Mouse (Mus musculus) CH12.LX (cell line): ENCODE results near the gene Rpusd2. TPM values are rescaled to one million over a fixed set of nuclear protein-coding genes. Genes with fewer than 3 reads are reported as not detected.
A peak's percentile ranks its signal among the peaks of the same experiment; 100 is the strongest.
"Not testable (repeated sequence)": the region's sequence is repeated elsewhere in the genome, so short reads cannot be mapped to it uniquely, and the experiment has no call there.

Experiments used
- DNase-seq: peaks from one replicate; pipeline ENCODE4 v3.0.0-alpha.2; 2013; ENCODE audit errors: extremely low read depth
- H3K27ac ChIP-seq: 2 replicates; pipeline ENCODE4 v1.5.1; 2012; ENCODE audit warnings: low read depth, mild to moderate bottlenecking, control low read depth, moderate library complexity; ENCODE audit not compliant: insufficient read depth
- H3K27me3 ChIP-seq: replicated peaks from 2 replicates; pipeline ENCODE3; 2012; ENCODE audit warnings: inconsistent platforms
- H3K36me3 ChIP-seq, 2 experiments: replicated peaks in 1 of 2; 2 replicates each; pipeline versions ENCODE3 to v1.6.1; 2012; ENCODE audit warnings: inconsistent platforms in 1 of 2, low read length in 1 of 2, mild to moderate bottlenecking in 1 of 2, mixed read lengths in 1 of 2, moderate library complexity in 1 of 2; ENCODE audit not compliant: control insufficient read depth in 1 of 2, insufficient read depth in 1 of 2
- H3K4me1 ChIP-seq, 2 experiments: 2 replicates each; pipeline ENCODE4 v1.6.1; 2012; ENCODE audit warnings: inconsistent platforms in 1 of 2, moderate library complexity in 1 of 2; ENCODE audit not compliant: insufficient read depth in 2 of 2, control insufficient read depth in 1 of 2
- H3K4me2 ChIP-seq: 2 replicates; pipeline ENCODE4 v1.6.1; 2012; ENCODE audit warnings: low read depth, mild to moderate bottlenecking, control low read depth; ENCODE audit not compliant: poor library complexity, insufficient read depth, severe bottlenecking
- H3K4me3 ChIP-seq, 3 experiments: fragments of 150-350 bp in 1 of 3; sonication (generic) in 1 of 3; replicated peaks in 1 of 3; 2 replicates each; pipeline versions ENCODE3 to v1.5.1; 2011 to 2012; ENCODE audit warnings: low read depth in 2 of 3, low read length in 2 of 3, mild to moderate bottlenecking in 2 of 3, moderate library complexity in 2 of 3, control low read depth in 1 of 3, improper control_type of control experiment in 1 of 3, inconsistent platforms in 1 of 3, mixed read lengths in 1 of 3; ENCODE audit not compliant: poor library complexity in 1 of 3
- H3K79me2 ChIP-seq: replicated peaks from 2 replicates; pipeline ENCODE4 v1.6.1; 2012; ENCODE audit warnings: mild to moderate bottlenecking, moderate library complexity; ENCODE audit not compliant: control insufficient read depth, poor library complexity, insufficient read depth, severe bottlenecking; ENCODE audit errors: extremely low read depth
- H3K9ac ChIP-seq: 2 replicates; pipeline ENCODE4 v1.6.1; 2012; ENCODE audit warnings: low read depth, mild to moderate bottlenecking, control low read depth, moderate library complexity; ENCODE audit not compliant: insufficient read depth
- H3K9me3 ChIP-seq: replicated peaks from 2 replicates; pipeline ENCODE3; 2012; ENCODE audit warnings: low read length, inconsistent platforms, mixed read lengths
- CHD1 ChIP-seq: IDR thresholded peaks from 2 replicates; pipeline ENCODE4 v1.6.1; 2012; ENCODE audit warnings: low read depth, low read length, improper control_type of control experiment, inconsistent platforms
- CTCF ChIP-seq, 2 experiments: IDR thresholded peaks in 1 of 2; conservative IDR thresholded peaks in 1 of 2; 2 replicates each; pipeline ENCODE4 v1.5.1; 2011 to 2012; ENCODE audit warnings: low read depth in 2 of 2, low read length in 2 of 2, improper control_type of control experiment in 1 of 2, inconsistent platforms in 1 of 2, mild to moderate bottlenecking in 1 of 2, moderate library complexity in 1 of 2
- ETS1 ChIP-seq: conservative IDR thresholded peaks from 2 replicates; pipeline ENCODE4 v1.6.1; 2012; ENCODE audit warnings: low read depth, mild to moderate bottlenecking, inconsistent platforms, low read length, improper control_type of control experiment, moderate library complexity
- HCFC1 ChIP-seq: IDR thresholded peaks from 2 replicates; pipeline ENCODE4 v1.6.1; 2012; ENCODE audit warnings: low read depth, mild to moderate bottlenecking, inconsistent platforms, low read length, improper control_type of control experiment
- IRF4 ChIP-seq: IDR thresholded peaks from 2 replicates; pipeline ENCODE4 v1.6.1; 2014; ENCODE audit warnings: low read depth, mild to moderate bottlenecking, inconsistent platforms, low read length, improper control_type of control experiment
- MAFK ChIP-seq: IDR thresholded peaks from 2 replicates; pipeline ENCODE4 v1.6.1; 2011; ENCODE audit warnings: low read length, improper control_type of control experiment; ENCODE audit not compliant: insufficient replicate concordance
- MAX ChIP-seq: IDR thresholded peaks from 2 replicates; pipeline ENCODE4 v1.6.1; 2011; ENCODE audit warnings: low read length, improper control_type of control experiment
- MAZ ChIP-seq: IDR thresholded peaks from 2 replicates; pipeline ENCODE4 v1.6.1; 2012; ENCODE audit warnings: low read depth, mild to moderate bottlenecking, inconsistent platforms, low read length, improper control_type of control experiment, moderate library complexity
- MXI1 ChIP-seq: IDR thresholded peaks from 2 replicates; pipeline ENCODE4 v1.6.1; 2011; ENCODE audit warnings: mild to moderate bottlenecking, low read depth, low read length, improper control_type of control experiment
- NELFE ChIP-seq: IDR thresholded peaks from 2 replicates; pipeline ENCODE4 v1.6.1; 2011; ENCODE audit warnings: low read depth, low read length, improper control_type of control experiment
- NRF1 ChIP-seq: IDR thresholded peaks from 2 replicates; pipeline ENCODE4 v1.6.1; 2014; ENCODE audit warnings: low read depth, mild to moderate bottlenecking, inconsistent platforms, low read length, improper control_type of control experiment, moderate library complexity
- POLR2A ChIP-seq: IDR thresholded peaks from 2 replicates; pipeline ENCODE4 v1.6.1; 2011; ENCODE audit warnings: low read depth, mild to moderate bottlenecking, improper control_type of control experiment, low read length
- POLR2AphosphoS2 ChIP-seq: IDR thresholded peaks from 2 replicates; pipeline ENCODE4 v1.6.1; 2011; ENCODE audit warnings: low read depth, low read length, improper control_type of control experiment
- RAD21 ChIP-seq: IDR thresholded peaks from 2 replicates; pipeline ENCODE4 v1.6.1; 2011; ENCODE audit warnings: low read depth, mild to moderate bottlenecking, low read length, improper control_type of control experiment, moderate library complexity
- RCOR1 ChIP-seq: conservative IDR thresholded peaks from 2 replicates; pipeline ENCODE4 v1.6.1; 2012; ENCODE audit warnings: low read depth, mild to moderate bottlenecking, inconsistent platforms, low read length, improper control_type of control experiment
- SIN3A ChIP-seq: IDR thresholded peaks from 2 replicates; pipeline ENCODE4 v1.6.1; 2012; ENCODE audit warnings: low read length, improper control_type of control experiment, inconsistent platforms
- TBP ChIP-seq: conservative IDR thresholded peaks from 2 replicates; pipeline ENCODE4 v1.6.1; 2011; ENCODE audit warnings: low read depth, low read length, improper control_type of control experiment
- UBTF ChIP-seq: IDR thresholded peaks from 2 replicates; pipeline ENCODE4 v1.6.1; 2012; ENCODE audit warnings: low read depth, mild to moderate bottlenecking, inconsistent platforms, low read length, improper control_type of control experiment, moderate library complexity
- USF1 ChIP-seq: IDR thresholded peaks from 2 replicates; pipeline ENCODE4 v1.6.1; 2014; ENCODE audit warnings: low read depth, mild to moderate bottlenecking, inconsistent platforms, low read length, improper control_type of control experiment
- ZNF384 ChIP-seq: IDR thresholded peaks from 2 replicates; pipeline ENCODE4 v1.6.1; 2012; ENCODE audit warnings: low read depth, low read length, improper control_type of control experiment, inconsistent platforms
- dilution Hi-C: fragments of 300-500 bp; cut with MboI; formaldehyde crosslinking; loops from 2 replicates; pipeline ENCODE4 v1.14.3; 2020; ENCODE audit warnings: low sequenced_read_pairs; ENCODE audit not compliant: extremely low pct_unique_long_range_greater_than_20kb, extremely low pct_ligation_motif_present
- in situ Hi-C: fragments of 300-500 bp; cut with MboI; formaldehyde crosslinking; loops from 3 replicates; pipeline ENCODE4 v1.14.3; 2019; ENCODE audit warnings: low sequenced_read_pairs, low pct_ligation_motif_present, low pct_unique_long_range_greater_than_20kb, mixed read lengths
- polyA plus RNA-seq: library from polyadenylated mRNA; unstranded; fragments of >175 nt; gene quantifications from 2 replicates; pipeline ENCODE4 v1.2.1, GENCODE M21; 2012; ENCODE audit warnings: low read depth; ENCODE audit not compliant: insufficient read length
- total RNA-seq, 2 experiments: library from RNA; depleted of rRNA; stranded (reverse); fragments of 300-350 nt in 1 of 2; fragments of >200 nt in 1 of 2; gene quantifications; 2 replicates each; pipeline ENCODE4 v1.2.3; 2012 to 2014

Gene Rpusd2
- total and polyA plus RNA-seq, 3 experiments = 10.7 to 14.7 (median 13.7) TPM

GRCm38 (mm10) chr2:119016312-119016711, 18.3 kb upstream of the Rpusd2 start:
- H3K27ac ChIP-seq = 0 out of 2 replicates have a peak overlapping the region, but pooled peaks have one; percentile 28
- H3K4me3 ChIP-seq, in situ Hi-C loops, H3K9me3 ChIP-seq, H3K79me2 ChIP-seq, H3K9ac ChIP-seq, DNase-seq, dilution Hi-C loops, H3K27me3 ChIP-seq: not testable (repeated sequence)
- 0 out of 2 replicates have a peak overlapping the region, but pooled peaks have one; percentile 78 for H3K4me2 ChIP-seq
- peaks cover 26 to 37% of the 10 kb centered on the region in 2 experiments for H3K36me3 ChIP-seq
- TF ChIP-seq ZNF384 = peak; percentile 37; the same call in 1 of the 2 replicates
- peak; percentile 87 for TF ChIP-seq TBP
- peaks cover 5 to 26% of the 10 kb centered on the region in 2 experiments; a peak in 3 of 4 replicates for H3K4me1 ChIP-seq

DNA sequence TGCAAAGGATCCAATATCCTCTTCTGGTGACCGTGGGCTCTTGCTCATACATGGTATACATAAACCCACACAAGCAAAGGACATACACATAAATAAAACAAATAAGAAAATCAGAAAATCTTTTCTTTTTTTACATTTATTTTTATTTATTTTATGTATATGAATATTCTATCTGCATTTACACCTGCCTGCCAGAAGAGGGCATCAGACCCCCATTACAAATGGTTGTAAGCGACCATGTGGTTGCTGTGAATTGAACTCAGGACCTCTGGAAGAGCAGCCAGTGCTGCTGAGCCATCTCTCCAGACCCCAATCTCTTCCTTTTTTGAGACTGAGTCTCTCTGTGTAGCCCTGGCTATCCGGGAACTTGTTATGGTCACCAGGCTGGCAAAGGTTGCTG, 16.9 kb upstream of the Rpusd2 start:
- H3K4me3 ChIP-seq = no peak overlapping the region
- H3K27ac ChIP-seq = no peak overlapping the region
- no peaks in the 10 kb centered on the region for H3K79me2 ChIP-seq
- H3K4me1 ChIP-seq = peaks cover 5 to 26% of the 10 kb centered on the region in 2 experiments; a peak in 3 of 4 replicates
- no peak overlapping the region for H3K4me2 ChIP-seq
- TF ChIP-seq CHD1 (no peak), RAD21 (no peak), NRF1 (no peak), MAFK (no peak), ETS1 (no peak), CTCF (conservative IDR thresholded peaks at IDR 0.05 in 1 of 2, IDR thresholded peaks at IDR 0.05 in 1 of 2; ENCODE audit: low read depth in 2 of 2, low read length in 2 of 2) (peak in 1 of 2 experiments; percentile 26; a peak in 2 of 4 replicates), UBTF (no peak)
- dilution Hi-C loops = no loop called here
- no peaks in the 10 kb centered on the region for H3K27me3 ChIP-seq
- H3K9ac ChIP-seq = no peak overlapping the region
- in situ Hi-C loops = no loop called here
- no peak for DNase-seq
- H3K9me3 ChIP-seq = peaks cover 17% of the 10 kb centered on the region
- peaks cover 36 to 50% of the 10 kb centered on the region in 2 experiments for H3K36me3 ChIP-seq

GRCm38 (mm10) chr2:119018391-119019122, 16.0 kb upstream of the Rpusd2 start:
- Histone ChIP-seq H3K36me3 (peaks cover 42 to 59% of the 10 kb centered on the region in 2 experiments), H3K4me3 (no peak overlapping the region), H3K4me1 (peaks cover 5 to 26% of the 10 kb centered on the region in 2 experiments; a peak in 3 of 4 replicates), H3K79me2 (no peaks in the 10 kb centered on the region), H3K4me2 (no peak overlapping the region), H3K27me3 (no peaks in the 10 kb centered on the region), H3K27ac (no peak overlapping the region), H3K9me3 (peaks cover 17% of the 10 kb centered on the region), H3K9ac (no peak overlapping the region)
- DNase-seq = no peak
- TF ChIP-seq USF1 = no peak
- TF ChIP-seq MAX = no peak
- TF ChIP-seq NELFE = no peak
- TF ChIP-seq MXI1 = no peak
- TF ChIP-seq ZNF384 = no peak
- TF ChIP-seq POLR2AphosphoS2 = no peak
- TF ChIP-seq POLR2A = no peak
- no peak for TF ChIP-seq IRF4
- no peak for TF ChIP-seq SIN3A
- no peak for TF ChIP-seq RCOR1
- TF ChIP-seq UBTF = no peak
- TF ChIP-seq HCFC1 = no peak
- no peak for TF ChIP-seq MAZ
- in situ Hi-C loops (no loop called here), dilution Hi-C loops (no loop called here)
